Mouse (Mus musculus): ENCODE data around the gene Pkhd1.
A peak's percentile ranks its signal among the peaks of the same experiment; 100 is the strongest.
"Not testable (repeated sequence)": the region's sequence is repeated elsewhere in the genome, so short reads cannot be mapped to it uniquely, and the experiment has no call there.

The Pkhd1 gene

GRCm38 (mm10) chr1:20260403-20260802, 357.5 kb downstream of the Pkhd1 start:
- DNase-seq = no peak

- no peak for DNase-seq
These were observed 369.7 kb downstream of the Pkhd1 start for GRCm38 (mm10) chr1:20248169-20248568.

GRCm38 (mm10) chr1:20216681-20217080, 401.2 kb downstream of the Pkhd1 start:
- no peak for DNase-seq

- DNase-seq = no peak
These were observed 427.4 kb downstream of the Pkhd1 start for GRCm38 (mm10) chr1:20190444-20190843.

GRCm38 (mm10) chr1:20180157-20180556, 437.7 kb downstream of the Pkhd1 start:
- DNase-seq = no peak

GRCm38 (mm10) chr1:20171199-20171598, 446.7 kb downstream of the Pkhd1 start:
- no peak for DNase-seq

GRCm38 (mm10) chr1:20150627-20151026, 467.2 kb downstream of the Pkhd1 start:
- not testable (repeated sequence) for DNase-seq

GRCm38 (mm10) chr1:20150016-20150415, 467.8 kb downstream of the Pkhd1 start:
- no peak for DNase-seq

GRCm38 (mm10) chr1:20136205-20136604, 481.7 kb downstream of the Pkhd1 start:
- no peak for DNase-seq

- no peak for DNase-seq
These were observed 482.7 kb downstream of the Pkhd1 start for GRCm38 (mm10) chr1:20135065-20135618.

- DNase-seq = no peak
These were observed 484.2 kb downstream of the Pkhd1 start for GRCm38 (mm10) chr1:20133636-20134035.

- no peak for DNase-seq
These were observed 485.9 kb downstream of the Pkhd1 start for GRCm38 (mm10) chr1:20131786-20132596.

- no peak for DNase-seq
These were observed 500.5 kb downstream of the Pkhd1 start for GRCm38 (mm10) chr1:20117331-20117730.

GRCm38 (mm10) chr1:20069733-20070132, 548.1 kb downstream of the Pkhd1 start:
- DNase-seq = peak; percentile 51 to 64

GRCm38 (mm10) chr1:20058245-20058644, 559.6 kb downstream of the Pkhd1 start:
- DNase-seq = peak; percentile 23 to 50

- no peak for DNase-seq
These were observed 578.5 kb downstream of the Pkhd1 start for GRCm38 (mm10) chr1:20039389-20039788.

- DNase-seq = no peak
These were observed 582.6 kb downstream of the Pkhd1 start for GRCm38 (mm10) chr1:20035277-20035676.

GRCm38 (mm10) chr1:20018198-20018925, 599.5 kb downstream of the Pkhd1 start:
- no peak for DNase-seq

- no peak for DNase-seq
These were observed 600.2 kb downstream of the Pkhd1 start for GRCm38 (mm10) chr1:20017619-20018018.
